Mouse (Mus musculus) mouse embryonic stem cell (cell line): Measurements from ENCODE around the gene Emsy.

Experiments
- in situ Hi-C, 2 experiments: fragments of 300-500 bp; cut with MboI; formaldehyde crosslinking; loops; 1 replicate in 1 of 2; 3 replicates in 1 of 2; pipeline ENCODE4 v1.14.3; 2019 to 2020; ENCODE audit warnings: low sequenced_read_pairs in 2 of 2, low pct_unique_long_range_greater_than_20kb in 1 of 2, mixed read lengths in 1 of 2; ENCODE audit not compliant: unreplicated experiment in 1 of 2

Gene Emsy

DNA sequence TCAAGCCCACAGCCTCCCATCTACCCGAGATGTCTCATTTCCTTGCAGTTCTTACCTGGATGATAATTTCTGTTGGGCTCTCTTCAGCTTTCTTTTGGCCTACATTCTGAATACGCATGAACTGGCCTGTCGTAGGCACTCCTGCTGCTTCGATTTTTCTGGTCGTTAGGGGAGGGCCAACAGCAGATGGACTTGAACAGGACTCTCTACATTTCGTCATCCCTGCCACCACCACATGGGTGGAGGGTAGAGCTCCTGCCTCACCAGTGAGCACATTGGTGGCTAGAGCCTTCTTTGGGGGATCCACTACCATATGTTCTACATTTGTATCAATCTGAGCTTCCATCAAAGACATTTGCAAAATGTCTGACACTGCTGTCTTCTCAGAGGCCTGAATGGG, 63.3 kb downstream of the Emsy start:
- in situ Hi-C loops = no loop called here

DNA sequence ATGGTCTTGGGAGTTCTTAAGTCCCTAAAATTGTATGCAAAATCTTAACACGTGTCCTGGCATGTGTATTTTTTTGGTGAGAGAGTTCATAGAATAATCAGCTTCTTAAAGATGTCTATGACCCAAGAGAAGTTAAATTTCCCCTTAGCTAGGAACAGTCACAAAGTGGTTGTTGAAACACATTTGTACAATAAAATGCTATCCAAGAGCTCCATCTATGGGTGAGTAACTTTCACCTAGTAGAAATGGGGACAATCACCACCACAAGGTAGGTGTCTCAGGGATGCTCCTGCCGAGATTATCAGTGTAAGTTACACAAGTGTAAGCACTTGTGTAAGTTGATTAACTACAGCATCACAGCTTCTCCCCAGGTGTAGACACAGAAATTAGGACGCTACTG, 67.6 kb downstream of the Emsy start:
- in situ Hi-C loops = no loop called here

- in situ Hi-C loops = no loop called here
Measured at GRCm38 (mm10) chr7:98586313-98586712, 70.3 kb downstream of the Emsy start.

GRCm38 (mm10) chr7:98584555-98584954, 72.0 kb downstream of the Emsy start:
- in situ Hi-C loops = no loop called here

DNA sequence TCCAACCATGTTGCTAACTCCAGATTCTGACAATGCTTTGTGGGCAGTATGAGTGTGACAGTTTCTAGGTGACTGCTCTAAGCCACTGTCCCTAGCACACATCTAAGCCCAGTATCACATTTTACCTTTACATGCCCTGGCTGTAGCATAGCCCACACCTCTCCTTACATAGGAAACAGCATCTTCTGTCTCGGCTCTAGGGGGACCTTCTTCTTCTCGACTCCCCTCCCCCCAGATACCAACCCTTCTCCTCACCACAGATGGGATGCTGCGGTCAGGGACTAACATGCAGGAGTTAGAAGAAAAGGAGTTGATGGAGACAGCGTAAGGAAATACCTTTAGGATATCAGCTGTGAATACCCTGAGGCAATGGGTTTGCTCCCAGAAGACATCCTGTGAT, 75.3 kb downstream of the Emsy start:
- in situ Hi-C loops = no loop called here

DNA sequence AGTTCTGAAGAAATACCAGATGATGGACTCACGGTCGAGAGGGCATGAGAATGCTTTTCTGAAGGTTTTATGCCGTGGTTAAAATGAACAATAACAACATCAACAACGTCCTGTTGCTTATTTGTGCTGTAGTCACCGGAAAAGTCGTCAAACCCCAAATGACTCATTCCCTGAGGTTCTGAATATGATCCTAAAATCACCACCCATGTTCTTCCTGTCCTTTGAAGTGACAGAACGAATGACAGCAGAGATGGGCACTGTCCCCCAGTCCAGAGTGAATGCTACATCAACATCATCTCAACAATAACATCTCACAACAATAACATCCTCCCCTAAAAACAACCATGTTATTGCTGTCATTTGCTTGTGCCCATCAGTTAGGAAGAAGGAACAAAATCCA, 76.1 kb downstream of the Emsy start:
- in situ Hi-C loops = no loop called here

- in situ Hi-C loops = no loop called here
Measured at GRCm38 (mm10) chr7:98579731-98580130, 76.9 kb downstream of the Emsy start.

GRCm38 (mm10) chr7:98577461-98577860, 79.1 kb downstream of the Emsy start:
- in situ Hi-C loops = no loop called here

- in situ Hi-C loops = no loop called here
Measured at GRCm38 (mm10) chr7:98575651-98576239, 80.8 kb downstream of the Emsy start.

DNA sequence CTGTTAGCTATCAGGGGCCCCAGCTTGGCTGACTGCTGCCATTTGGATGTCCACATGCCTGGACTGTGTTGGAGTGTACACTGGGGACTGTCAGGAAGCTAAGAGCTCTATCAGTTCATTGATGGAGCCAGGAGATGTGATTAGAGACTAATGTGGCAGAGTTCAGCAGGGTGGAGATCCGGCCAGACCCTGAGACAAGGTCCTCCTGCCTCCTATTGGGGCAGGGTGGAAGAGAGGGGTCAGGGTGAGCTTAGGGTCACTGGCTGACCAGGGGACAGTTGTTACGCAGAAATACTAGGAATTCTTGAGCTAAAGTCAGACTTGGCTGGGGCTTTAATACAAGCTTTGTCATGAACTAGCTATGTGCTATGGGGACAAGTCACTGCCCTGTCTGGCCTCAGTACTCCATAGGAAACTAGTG, 81.8 kb downstream of the Emsy start:
- in situ Hi-C loops = no loop called here

- in situ Hi-C loops = no loop called here
Measured at GRCm38 (mm10) chr7:98574271-98574670, 82.3 kb downstream of the Emsy start.

DNA sequence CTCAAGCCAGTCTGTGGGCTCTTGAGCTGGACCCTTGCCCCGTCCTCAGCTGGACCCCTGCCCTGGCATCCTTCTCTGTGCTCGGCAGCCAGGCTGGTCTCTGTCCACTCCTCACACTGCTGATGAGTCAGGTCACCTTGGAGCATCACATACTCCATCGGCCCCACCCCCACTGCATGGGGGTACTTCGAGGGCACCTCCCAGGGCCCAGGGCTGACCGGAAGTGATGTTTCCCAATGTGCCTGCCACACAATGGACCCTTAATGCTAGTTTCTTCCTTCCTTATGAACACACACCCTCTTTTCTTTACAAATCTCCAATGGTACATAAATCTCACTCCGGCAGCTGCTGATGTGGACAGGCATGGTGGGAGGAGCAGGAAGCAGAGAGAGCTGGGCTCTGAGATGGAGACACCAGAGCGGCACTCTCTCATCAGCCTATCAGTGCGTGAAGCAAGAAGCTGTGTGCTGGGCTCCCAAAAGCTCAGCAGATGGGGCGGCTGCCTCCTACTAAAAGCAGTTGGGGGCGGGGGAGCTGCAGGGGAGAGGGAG, 83.3 kb downstream of the Emsy start:
- in situ Hi-C loops = no loop called here

- in situ Hi-C loops = no loop called here
Measured at GRCm38 (mm10) chr7:98572223-98572868, 84.2 kb downstream of the Emsy start.

- in situ Hi-C loops = no loop called here
Measured at GRCm38 (mm10) chr7:98570824-98571505, 85.6 kb downstream of the Emsy start.

DNA sequence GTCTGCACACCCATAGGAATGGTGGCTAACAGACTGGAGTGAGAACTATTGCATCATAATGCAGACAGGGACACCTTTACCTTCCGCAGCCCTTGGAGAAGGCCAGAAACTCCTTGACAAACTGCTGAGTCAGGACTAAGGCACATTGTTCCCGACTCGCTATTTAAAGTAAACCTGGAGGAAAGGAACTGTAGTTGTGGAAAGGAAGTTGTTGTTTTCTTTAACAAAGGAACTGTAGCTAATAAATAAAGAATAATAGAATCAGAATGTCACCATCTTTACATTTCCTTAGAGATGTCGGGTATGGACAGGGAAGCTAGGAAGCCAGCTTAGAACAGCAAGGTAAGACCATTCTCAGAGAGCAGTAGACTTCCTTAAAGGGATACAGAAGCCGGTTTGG, 89.5 kb downstream of the Emsy start:
- in situ Hi-C loops = no loop called here

DNA sequence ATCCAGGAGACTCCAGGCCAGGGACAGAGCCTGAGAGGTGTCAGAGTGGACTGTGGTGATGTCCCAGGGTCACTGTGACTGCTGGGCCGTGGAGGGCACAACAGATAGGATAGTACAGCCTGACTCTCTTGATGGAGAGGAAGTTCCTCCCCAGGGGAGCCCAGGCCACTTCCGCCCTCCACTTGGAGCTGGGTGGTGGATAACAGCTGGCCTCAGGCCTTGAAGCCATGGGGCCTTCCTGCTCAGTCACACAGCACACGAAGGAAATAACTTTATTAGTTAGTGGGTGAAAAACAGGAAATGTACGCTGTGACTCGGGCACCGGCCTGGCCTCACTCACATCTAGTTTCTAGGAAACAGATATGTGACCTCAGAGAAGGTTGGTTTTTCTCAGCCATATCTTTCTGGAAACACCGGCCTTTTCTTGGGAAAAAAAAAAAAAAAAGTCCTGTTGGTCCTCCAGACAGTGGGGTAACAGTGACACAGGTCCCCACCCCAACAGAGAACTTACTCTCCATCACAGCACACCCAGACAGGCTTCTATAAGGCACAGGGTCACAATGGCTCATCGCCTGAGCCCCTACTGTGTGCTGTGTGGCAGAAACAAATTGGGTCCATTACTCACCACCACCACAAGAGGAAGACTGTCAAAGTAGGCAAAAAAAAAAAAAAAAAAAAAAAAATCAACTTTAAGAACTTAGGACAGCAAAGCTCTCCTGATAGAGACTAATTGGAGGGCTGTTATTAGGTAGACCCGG, 91.8 kb downstream of the Emsy start:
- in situ Hi-C loops = no loop called here

- in situ Hi-C loops = no loop called here
Measured at GRCm38 (mm10) chr7:98563991-98564390, 92.6 kb downstream of the Emsy start.

- in situ Hi-C loops = no loop called here
Measured at GRCm38 (mm10) chr7:98562966-98563365, 93.6 kb downstream of the Emsy start.

- in situ Hi-C loops = no loop called here
Measured at GRCm38 (mm10) chr7:98562186-98562585, 94.4 kb downstream of the Emsy start.
